Mouse (Mus musculus): ENCODE results near the gene Ch25h.

GRCm38 (mm10) chr19:34516346-34516745 lies 41.4 kb upstream of the Ch25h start:
- TF ChIP-seq CTCF (IDR thresholded peaks at IDR 0.05; ENCODE audit: borderline replicate concordance, extremely low read depth, insufficient read depth, insufficient read length) (no peak), POLR2A (IDR thresholded peaks at IDR 0.05; ENCODE audit: borderline replicate concordance, extremely low read depth, insufficient read depth, insufficient read length, poor library complexity, severe bottlenecking) (no peak)

Measured in brain, embryonic 14.5 days (tissue).